Mouse (Mus musculus): ENCODE data around the gene Zfp36. TPM values are rescaled to one million over a fixed set of nuclear protein-coding genes. Genes with fewer than 3 reads are reported as not detected.

Gene Zfp36
- polyA plus RNA-seq, 1 experiment, result 25.5 TPM

GRCm38 (mm10) chr7:28351676-28352191 lies 28.3 kb downstream of the Zfp36 start:
- WGBS, result 21% methylated on average over 4 of the region's 4 CpGs
- no peak for TF ChIP-seq POLR2A (IDR thresholded peaks at IDR 0.05; ENCODE audit: low read depth, low read length)
- no peak for TF ChIP-seq CTCF (conservative IDR thresholded peaks at IDR 0.05; ENCODE audit: insufficient read depth, insufficient read length, low read depth, low read length)
- Histone ChIP-seq H3K27me3 (replicated peaks; ENCODE audit: control insufficient read depth, insufficient read depth, low read length) (no peaks in the 10 kb centered on the region), H3K36me3 (ENCODE audit: control insufficient read depth, insufficient read depth, low read length) (no peaks in the 10 kb centered on the region), H3K4me3 (ENCODE audit: insufficient read depth, low read depth, low read length) (no peak overlapping the region), H3K4me1 (ENCODE audit: control insufficient read depth, insufficient read depth, low read length) (peaks cover 9% of the 10 kb centered on the region), H3K27ac (ENCODE audit: insufficient read depth, low read depth, low read length) (no peak overlapping the region)
- DNase-seq, result no peak

GRCm38 (mm10) chr7:28350155-28350883 lies 29.7 kb downstream of the Zfp36 start, which contains the start of gene Rps16:
Gene Rps16 (plus strand): TSS chr7:28350652.
- no peak for TF ChIP-seq CTCF (conservative IDR thresholded peaks at IDR 0.05; ENCODE audit: insufficient read depth, insufficient read length, low read depth, low read length)
- peak; percentile 56 for TF ChIP-seq POLR2A (IDR thresholded peaks at IDR 0.05; ENCODE audit: low read depth, low read length)
- Histone ChIP-seq H3K4me1 (ENCODE audit: control insufficient read depth, insufficient read depth, low read length) (peaks cover 9% of the 10 kb centered on the region), H3K4me3 (ENCODE audit: insufficient read depth, low read depth, low read length) (peak within 1 kb of the TSS; percentile 96), H3K36me3 (ENCODE audit: control insufficient read depth, insufficient read depth, low read length) (no peaks in the 10 kb centered on the region), H3K27ac (ENCODE audit: insufficient read depth, low read depth, low read length) (peak within 1 kb of the TSS; percentile 83), H3K27me3 (replicated peaks; ENCODE audit: control insufficient read depth, insufficient read depth, low read length) (no peaks in the 10 kb centered on the region)
- under 1% methylated on average over 50 of the region's 50 CpGs for WGBS
- DNase-seq, result peak; percentile 98

- H3K4me1 ChIP-seq (ENCODE audit: control insufficient read depth, insufficient read depth, low read length), result peaks cover 9% of the 10 kb centered on the region
- TF ChIP-seq CTCF (conservative IDR thresholded peaks at IDR 0.05; ENCODE audit: insufficient read depth, insufficient read length, low read depth, low read length), result peak; percentile 25
- no peak for TF ChIP-seq POLR2A (IDR thresholded peaks at IDR 0.05; ENCODE audit: low read depth, low read length)
- no peaks in the 10 kb centered on the region for H3K36me3 ChIP-seq (ENCODE audit: control insufficient read depth, insufficient read depth, low read length)
- 82% methylated on average over 7 of the region's 7 CpGs for WGBS
- H3K27me3 ChIP-seq (replicated peaks; ENCODE audit: control insufficient read depth, insufficient read depth, low read length), result no peaks in the 10 kb centered on the region
- no peak for DNase-seq
- H3K4me3 ChIP-seq (ENCODE audit: insufficient read depth, low read depth, low read length), result no peak overlapping the region
- no peak overlapping the region for H3K27ac ChIP-seq (ENCODE audit: insufficient read depth, low read depth, low read length)
Observed at GRCm38 (mm10) chr7:28348601-28349000, 31.5 kb downstream of the Zfp36 start.

GRCm38 (mm10) chr7:28347746-28348145 lies 32.3 kb downstream of the Zfp36 start:
- H3K4me1 ChIP-seq (ENCODE audit: control insufficient read depth, insufficient read depth, low read length), result peaks cover 9% of the 10 kb centered on the region
- DNase-seq, result no peak
- no peak overlapping the region for H3K27ac ChIP-seq (ENCODE audit: insufficient read depth, low read depth, low read length)
- H3K36me3 ChIP-seq (ENCODE audit: control insufficient read depth, insufficient read depth, low read length), result no peaks in the 10 kb centered on the region
- H3K4me3 ChIP-seq (ENCODE audit: insufficient read depth, low read depth, low read length), result no peak overlapping the region
- H3K27me3 ChIP-seq (replicated peaks; ENCODE audit: control insufficient read depth, insufficient read depth, low read length), result no peaks in the 10 kb centered on the region
- TF ChIP-seq CTCF (conservative IDR thresholded peaks at IDR 0.05; ENCODE audit: insufficient read depth, insufficient read length, low read depth, low read length) (no peak), POLR2A (IDR thresholded peaks at IDR 0.05; ENCODE audit: low read depth, low read length) (no peak)
- WGBS, result 60% methylated on average over 3 of the region's 3 CpGs

- Histone ChIP-seq H3K27me3 (replicated peaks; ENCODE audit: control insufficient read depth, insufficient read depth, low read length) (no peaks in the 10 kb centered on the region), H3K4me1 (ENCODE audit: control insufficient read depth, insufficient read depth, low read length) (0 out of 2 replicates have a peak, but pooled peaks cover under 1% of the 10 kb centered on the region), H3K27ac (ENCODE audit: insufficient read depth, low read depth, low read length) (no peak overlapping the region), H3K4me3 (ENCODE audit: insufficient read depth, low read depth, low read length) (no peak overlapping the region), H3K36me3 (ENCODE audit: control insufficient read depth, insufficient read depth, low read length) (no peaks in the 10 kb centered on the region)
- 5% methylated on average over 4 of the region's 4 CpGs for WGBS
- TF ChIP-seq CTCF (conservative IDR thresholded peaks at IDR 0.05; ENCODE audit: insufficient read depth, insufficient read length, low read depth, low read length) (peak; percentile 69), POLR2A (IDR thresholded peaks at IDR 0.05; ENCODE audit: low read depth, low read length) (no peak)
- DNase-seq, result peak; percentile 58
Observed at GRCm38 (mm10) chr7:28344637-28345036, 35.4 kb downstream of the Zfp36 start.

DNA sequence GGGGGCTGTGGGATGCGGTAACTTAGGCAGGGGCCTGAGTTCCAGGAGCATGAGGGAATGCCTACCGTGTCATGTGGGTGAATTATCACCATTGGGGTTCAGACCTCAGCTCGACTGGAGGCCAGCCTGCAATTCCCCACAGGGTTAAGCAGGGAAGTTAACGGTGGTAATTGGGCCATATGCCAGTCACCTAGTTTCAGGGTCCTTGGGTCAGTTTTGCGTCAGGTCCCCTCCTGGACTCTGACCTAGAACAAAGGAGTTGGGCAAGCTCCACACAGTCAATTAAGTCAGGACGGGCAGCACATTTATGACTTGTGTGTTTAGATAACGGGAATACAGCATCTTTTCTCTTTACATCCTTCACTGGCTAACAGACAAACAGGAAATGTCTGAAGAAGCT lies 38.7 kb downstream of the Zfp36 start:
- Histone ChIP-seq H3K36me3 (ENCODE audit: control insufficient read depth, insufficient read depth, low read length) (no peaks in the 10 kb centered on the region), H3K27ac (ENCODE audit: insufficient read depth, low read depth, low read length) (no peak overlapping the region), H3K4me3 (ENCODE audit: insufficient read depth, low read depth, low read length) (no peak overlapping the region), H3K27me3 (replicated peaks; ENCODE audit: control insufficient read depth, insufficient read depth, low read length) (no peaks in the 10 kb centered on the region), H3K4me1 (ENCODE audit: control insufficient read depth, insufficient read depth, low read length) (0 out of 2 replicates have a peak, but pooled peaks cover 6% of the 10 kb centered on the region)
- 24% methylated on average over 7 of the region's 7 CpGs for WGBS
- no peak for DNase-seq
- no peak for TF ChIP-seq CTCF (conservative IDR thresholded peaks at IDR 0.05; ENCODE audit: insufficient read depth, insufficient read length, low read depth, low read length)
- TF ChIP-seq POLR2A (IDR thresholded peaks at IDR 0.05; ENCODE audit: low read depth, low read length), result no peak

- peaks cover 9% of the 10 kb centered on the region; the same call in 1 of the 2 replicates for H3K4me1 ChIP-seq (ENCODE audit: control insufficient read depth, insufficient read depth, low read length)
- no peaks in the 10 kb centered on the region for H3K27me3 ChIP-seq (replicated peaks; ENCODE audit: control insufficient read depth, insufficient read depth, low read length)
- TF ChIP-seq POLR2A (IDR thresholded peaks at IDR 0.05; ENCODE audit: low read depth, low read length), result no peak
- TF ChIP-seq CTCF (conservative IDR thresholded peaks at IDR 0.05; ENCODE audit: insufficient read depth, insufficient read length, low read depth, low read length), result peak; percentile 38
- WGBS, result 47% methylated on average over 19 of the region's 19 CpGs
- H3K27ac ChIP-seq (ENCODE audit: insufficient read depth, low read depth, low read length), result peak overlapping the region; percentile 97
- H3K4me3 ChIP-seq (ENCODE audit: insufficient read depth, low read depth, low read length), result 0 out of 2 replicates have a peak overlapping the region, but pooled peaks have one; percentile 69
- peak; percentile 77 for DNase-seq
- H3K36me3 ChIP-seq (ENCODE audit: control insufficient read depth, insufficient read depth, low read length), result no peaks in the 10 kb centered on the region
Observed at GRCm38 (mm10) chr7:28339213-28339917, 40.7 kb downstream of the Zfp36 start.

Data from kidney, adult 2 months (tissue).